Comparison of ENCODE assay signal across 9 mouse cellular contexts in genomic region chr9:44489651-44490085, GRCm38 (mm10). TPM values are rescaled to one million over a fixed set of nuclear protein-coding genes. Genes with fewer than 3 reads are reported as not detected.
DNase-seq lines count a peak whose midpoint lies in the region; ATAC-seq lines count a peak whose summit lies in the region.
"Had no signal": no experiment of that assay in that cellular context is flagged by ENCODE, and none has a peak within 500 bp of the region (broad histone marks: within the 10 kb centered on the region; RNA-seq: fewer than 3 reads in every experiment).

No protein-coding gene starts in this region.

- no peak overlapping the region for H3K27ac ChIP-seq in neural tube, embryonic 11.5 days (ENCODE audit: low read depth, low read length)
- peak overlapping the region; percentile 91 for H3K27ac ChIP-seq in heart, embryonic 13.5 days (replicated peaks)
- peak overlapping the region; percentile 54 for H3K27ac ChIP-seq in midbrain, embryonic 16.5 days (ENCODE audit: low read length)
- H3K27ac ChIP-seq: macrophage had no signal

- peaks cover 84% of the 10 kb centered on the region for H3K4me1 ChIP-seq in neural tube, embryonic 11.5 days (ENCODE audit: control insufficient read depth, insufficient read depth, low read length)
- peaks cover 100% of the 10 kb centered on the region for H3K4me1 ChIP-seq in heart, embryonic 13.5 days
- H3K4me1 ChIP-seq in midbrain, embryonic 16.5 days (ENCODE audit: control insufficient read depth, insufficient read depth, low read length): peaks cover 85% of the 10 kb centered on the region

- ATAC-seq in neural tube, embryonic 11.5 days (ENCODE audit: insufficient read depth, low FRiP score, low TSS enrichment): no peak
- no peak for ATAC-seq in heart, embryonic 13.5 days (ENCODE audit: extremely low read depth, insufficient number of reproducible peaks, low FRiP score, low TSS enrichment)
- no peak for ATAC-seq in midbrain, embryonic 16.5 days

- H3K4me3 ChIP-seq in neural tube, embryonic 11.5 days (ENCODE audit: low read depth, low read length): no peak overlapping the region
- H3K4me3 ChIP-seq in heart, embryonic 13.5 days: peak overlapping the region; percentile 99
- no peak overlapping the region for H3K4me3 ChIP-seq in midbrain, embryonic 16.5 days (ENCODE audit: low read depth, low read length)

- intact Hi-C loops in left cerebral cortex, postnatal 14 days (cut with DNase I): no loop called here

- 5% methylated on average over 15 of the region's 17 CpGs for WGBS in neural tube, embryonic 11.5 days
- WGBS in heart, embryonic 13.5 days: 9% methylated on average over 16 of the region's 17 CpGs
- WGBS in midbrain, embryonic 16.5 days: 6% methylated on average over 17 of the region's 17 CpGs

- no peak for DNase-seq in neural tube, embryonic 11.5 days (ENCODE audit: low spot score)
- no peak for DNase-seq in neural tube, embryonic 10.5 days (ENCODE audit: extremely low spot score, low spot score)
- DNase-seq in cerebellum, postnatal 25 days: peak; percentile 66 to 74
- DNase-seq in kidney, postnatal 4 days: peak; percentile 67 to 74
- no peak for DNase-seq in left cerebral cortex, postnatal 14 days (ENCODE audit: low spot score in 2 of 2)
- no peak for DNase-seq in urinary bladder, adult 18-20 months (ENCODE audit: low spot score in 2 of 2)

- H3K9ac ChIP-seq in neural tube, embryonic 11.5 days (ENCODE audit: low read length): no peak overlapping the region
- H3K9ac ChIP-seq in heart, embryonic 13.5 days: peak overlapping the region; percentile 99
- peak overlapping the region; percentile 52 for H3K9ac ChIP-seq in midbrain, embryonic 16.5 days (ENCODE audit: low read depth, low read length)

- no peaks in the 10 kb centered on the region for H3K9me3 ChIP-seq in neural tube, embryonic 11.5 days (ENCODE audit: control insufficient read depth, low read length)
- H3K9me3 ChIP-seq in heart, embryonic 13.5 days: no peaks in the 10 kb centered on the region
- H3K9me3 ChIP-seq in midbrain, embryonic 16.5 days (replicated peaks; ENCODE audit: control insufficient read depth, low read length, poor library complexity, severe bottlenecking): no peaks in the 10 kb centered on the region

- H3K27me3 ChIP-seq in neural tube, embryonic 11.5 days (ENCODE audit: control insufficient read depth, insufficient read depth, low read length): no peaks in the 10 kb centered on the region
- H3K27me3 ChIP-seq in heart, embryonic 13.5 days (replicated peaks): no peaks in the 10 kb centered on the region
- H3K27me3 ChIP-seq in midbrain, embryonic 16.5 days (ENCODE audit: control insufficient read depth, insufficient read depth, low read depth, low read length): no peaks in the 10 kb centered on the region

- peak overlapping the region; percentile 29 for H3K4me2 ChIP-seq in neural tube, embryonic 11.5 days (ENCODE audit: low read depth)
- peak overlapping the region; percentile 83 for H3K4me2 ChIP-seq in heart, embryonic 13.5 days
- peak overlapping the region; percentile 93 for H3K4me2 ChIP-seq in midbrain, embryonic 16.5 days (ENCODE audit: low read length)

- no peaks in the 10 kb centered on the region for H3K36me3 ChIP-seq in neural tube, embryonic 11.5 days (ENCODE audit: control insufficient read depth, insufficient read depth, low read length)
- H3K36me3 ChIP-seq in heart, embryonic 13.5 days: peaks cover 9% of the 10 kb centered on the region; the same call in 1 of the 2 replicates
- H3K36me3 ChIP-seq in midbrain, embryonic 16.5 days (ENCODE audit: control insufficient read depth, insufficient read depth, low read length): no peaks in the 10 kb centered on the region; the same call in 1 of the 2 replicates

RNA-seq across cellular contexts. Expression of gene Bcl9l, which starts 7.0 kb away (rescaled TPM):
- 8.0 and 8.8 TPM in 2 replicates for polyA plus RNA-seq in neural tube, embryonic 11.5 days (2014; fragmentation: Nextera tagmentation; extraction: Ambion mirVana)
- 7.3 and 9.4 TPM in 2 replicates for polyA plus RNA-seq in heart, embryonic 13.5 days (2015; fragmentation: Nextera tagmentation; extraction: Ambion mirVana)
- polyA plus RNA-seq in midbrain, embryonic 16.5 days (2015; fragmentation: Nextera tagmentation; extraction: Ambion mirVana): 10.7 and 10.8 TPM in 2 replicates
- total RNA-seq in left cerebral cortex, postnatal 14 days (2021): 10 to 100 TPM; 76.2 to 84.8 TPM

RNA-seq across cellular contexts. Expression of gene Upk2, which starts 34.9 kb away (rescaled TPM):
- 0.29 TPM in 1 of 2 replicates, not detected in the other for polyA plus RNA-seq in neural tube, embryonic 11.5 days (2014; fragmentation: Nextera tagmentation; extraction: Ambion mirVana)
- not detected in 2 replicates for polyA plus RNA-seq in heart, embryonic 13.5 days (2015; fragmentation: Nextera tagmentation; extraction: Ambion mirVana)
- not detected in 2 replicates for polyA plus RNA-seq in midbrain, embryonic 16.5 days (2015; fragmentation: Nextera tagmentation; extraction: Ambion mirVana)
- not detected for total RNA-seq in left cerebral cortex, postnatal 14 days (2021)
- polyA plus RNA-seq: macrophage had no signal

RNA-seq across cellular contexts. Expression of gene Foxr1, which starts 48.7 kb away (rescaled TPM):
- polyA plus RNA-seq in neural tube, embryonic 11.5 days (2014; fragmentation: Nextera tagmentation; extraction: Ambion mirVana): not detected in 2 replicates
- polyA plus RNA-seq in heart, embryonic 13.5 days (2015; fragmentation: Nextera tagmentation; extraction: Ambion mirVana): not detected in 2 replicates
- not detected in 2 replicates for polyA plus RNA-seq in midbrain, embryonic 16.5 days (2015; fragmentation: Nextera tagmentation; extraction: Ambion mirVana)
- not detected for total RNA-seq in left cerebral cortex, postnatal 14 days (2021)
- polyA plus RNA-seq: macrophage had no signal

Comparison
In these comparisons a context has a peak if more than half of its experiments do, and no peak if none do; other contexts are left out.
1. DNase-seq: peak in cerebellum, postnatal 25 days (2 of 2) and kidney, postnatal 4 days (2 of 2); none in neural tube, embryonic 11.5 days (single experiment), neural tube, embryonic 10.5 days (single experiment), left cerebral cortex, postnatal 14 days (0 of 2) and urinary bladder, adult 18-20 months (0 of 2).
2. H3K4me2 ChIP-seq: peak in every context shown above with its lines; median percentile 93 in midbrain, embryonic 16.5 days; 83 in heart, embryonic 13.5 days; 29 in neural tube, embryonic 11.5 days.